Mouse (Mus musculus): ENCODE results near the gene Dnajc14.

- no peak for TF ChIP-seq POLR2A (IDR thresholded peaks at IDR 0.05; ENCODE audit: insufficient read depth, low read depth, low read length)
- no peak for TF ChIP-seq CTCF (IDR thresholded peaks at IDR 0.05; ENCODE audit: insufficient read depth, low read depth, low read length)
Measured at GRCm38 (mm10) chr10:128846664-128847063, 42.8 kb downstream of the Dnajc14 start.

Measured in olfactory bulb, adult 2 months (tissue).